Mouse (Mus musculus): Measurements from ENCODE around the gene Dmrt1. TPM values are rescaled to one million over a fixed set of nuclear protein-coding genes. Genes with fewer than 3 reads are reported as not detected.

The Dmrt1 gene
- polyA plus RNA-seq, 1 experiment from 2014 or later = 0.16 TPM

- ATAC-seq (ENCODE audit: insufficient read depth, low FRiP score, low TSS enrichment) = no peak
- peak within 1 kb of the TSS; percentile 26 for H3K4me3 ChIP-seq (ENCODE audit: low read depth, low read length)
- H3K4me1 ChIP-seq (ENCODE audit: control insufficient read depth, insufficient read depth, low read length) = peaks cover 11% of the 10 kb centered on the region
- H3K36me3 ChIP-seq (ENCODE audit: control insufficient read depth, insufficient read depth, low read length) = no peaks in the 10 kb centered on the region
- peak; percentile 59 for DNase-seq (ENCODE audit: low spot score)
- peaks cover 100% of the 10 kb centered on the region for H3K27me3 ChIP-seq (ENCODE audit: control insufficient read depth, insufficient read depth, low read length)
- 0% methylated on average over 26 of the region's 29 CpGs for WGBS
- peak within 1 kb of the TSS; percentile 45 for H3K4me2 ChIP-seq (ENCODE audit: low read depth)
- H3K9ac ChIP-seq (ENCODE audit: low read length) = peak within 1 kb of the TSS; percentile 10; the same call in 1 of the 2 replicates
- H3K27ac ChIP-seq (ENCODE audit: low read depth, low read length) = no peak within 1 kb of the TSS
- H3K9me3 ChIP-seq (ENCODE audit: control insufficient read depth, low read length) = no peaks in the 10 kb centered on the region
These were observed 104.6 kb downstream of the Dmrt1 start, which contains the start of gene Dmrt3 for GRCm38 (mm10) chr19:25610015-25610410. TSS of gene Dmrt3 (plus strand) at chr19:25610301.

GRCm38 (mm10) chr19:25610411-25611111, 105.1 kb downstream of the Dmrt1 start:
- DNase-seq (ENCODE audit: low spot score) = peak; percentile 53
- peak overlapping the region; percentile 26 for H3K4me3 ChIP-seq (ENCODE audit: low read depth, low read length)
- no peaks in the 10 kb centered on the region for H3K9me3 ChIP-seq (ENCODE audit: control insufficient read depth, low read length)
- ATAC-seq (ENCODE audit: insufficient read depth, low FRiP score, low TSS enrichment) = peak; percentile 31; the same call in 1 of the 2 replicates
- no peaks in the 10 kb centered on the region for H3K36me3 ChIP-seq (ENCODE audit: control insufficient read depth, insufficient read depth, low read length)
- H3K4me1 ChIP-seq (ENCODE audit: control insufficient read depth, insufficient read depth, low read length) = peaks cover 11% of the 10 kb centered on the region
- no peak overlapping the region for H3K27ac ChIP-seq (ENCODE audit: low read depth, low read length)
- peak overlapping the region; percentile 10; the same call in 1 of the 2 replicates for H3K9ac ChIP-seq (ENCODE audit: low read length)
- under 1% methylated on average over 54 of the region's 71 CpGs for WGBS
- peak overlapping the region; percentile 45 for H3K4me2 ChIP-seq (ENCODE audit: low read depth)
- H3K27me3 ChIP-seq (ENCODE audit: control insufficient read depth, insufficient read depth, low read length) = peaks cover 100% of the 10 kb centered on the region

- ATAC-seq (ENCODE audit: insufficient read depth, low FRiP score, low TSS enrichment) (no peak), DNase-seq (ENCODE audit: low spot score) (peak; percentile 59)
- no peaks in the 10 kb centered on the region for H3K9me3 ChIP-seq (ENCODE audit: control insufficient read depth, low read length)
- peaks cover 11% of the 10 kb centered on the region for H3K4me1 ChIP-seq (ENCODE audit: control insufficient read depth, insufficient read depth, low read length)
- H3K4me3 ChIP-seq (ENCODE audit: low read depth, low read length) = peak overlapping the region; percentile 26
- peak overlapping the region; percentile 45 for H3K4me2 ChIP-seq (ENCODE audit: low read depth)
- H3K9ac ChIP-seq (ENCODE audit: low read length) = peak overlapping the region; percentile 10; the same call in 1 of the 2 replicates
- no peaks in the 10 kb centered on the region for H3K36me3 ChIP-seq (ENCODE audit: control insufficient read depth, insufficient read depth, low read length)
- 0% methylated on average over 30 of the region's 42 CpGs for WGBS
- peaks cover 100% of the 10 kb centered on the region for H3K27me3 ChIP-seq (ENCODE audit: control insufficient read depth, insufficient read depth, low read length)
- no peak overlapping the region for H3K27ac ChIP-seq (ENCODE audit: low read depth, low read length)
These were observed 105.7 kb downstream of the Dmrt1 start for GRCm38 (mm10) chr19:25611116-25611515.

- no peak overlapping the region for H3K4me2 ChIP-seq (ENCODE audit: low read depth)
- H3K27ac ChIP-seq (ENCODE audit: low read depth, low read length) = no peak overlapping the region
- no peak overlapping the region for H3K9ac ChIP-seq (ENCODE audit: low read length)
- WGBS = 2% methylated on average over 16 of the region's 16 CpGs
- no peaks in the 10 kb centered on the region for H3K36me3 ChIP-seq (ENCODE audit: control insufficient read depth, insufficient read depth, low read length)
- ATAC-seq (ENCODE audit: insufficient read depth, low FRiP score, low TSS enrichment) (no peak), DNase-seq (ENCODE audit: low spot score) (peak; percentile 35)
- H3K9me3 ChIP-seq (ENCODE audit: control insufficient read depth, low read length) = no peaks in the 10 kb centered on the region
- H3K4me1 ChIP-seq (ENCODE audit: control insufficient read depth, insufficient read depth, low read length) = peaks cover 11% of the 10 kb centered on the region
- H3K4me3 ChIP-seq (ENCODE audit: low read depth, low read length) = no peak overlapping the region
- peaks cover 98% of the 10 kb centered on the region for H3K27me3 ChIP-seq (ENCODE audit: control insufficient read depth, insufficient read depth, low read length)
These were observed 106.7 kb downstream of the Dmrt1 start for GRCm38 (mm10) chr19:25611876-25612805.

- DNase-seq (ENCODE audit: low spot score) = no peak
These were observed 107.4 kb downstream of the Dmrt1 start for GRCm38 (mm10) chr19:25612806-25613295.

GRCm38 (mm10) chr19:25613476-25614300, 108.3 kb downstream of the Dmrt1 start:
- no peaks in the 10 kb centered on the region for H3K9me3 ChIP-seq (ENCODE audit: control insufficient read depth, low read length)
- H3K4me1 ChIP-seq (ENCODE audit: control insufficient read depth, insufficient read depth, low read length) = peaks cover 11% of the 10 kb centered on the region
- H3K4me3 ChIP-seq (ENCODE audit: low read depth, low read length) = no peak overlapping the region
- ATAC-seq (ENCODE audit: insufficient read depth, low FRiP score, low TSS enrichment) (no peak), DNase-seq (ENCODE audit: low spot score) (peak; percentile 49)
- H3K9ac ChIP-seq (ENCODE audit: low read length) = no peak overlapping the region
- H3K27ac ChIP-seq (ENCODE audit: low read depth, low read length) = no peak overlapping the region
- H3K4me2 ChIP-seq (ENCODE audit: low read depth) = no peak overlapping the region
- 3% methylated on average over 13 of the region's 13 CpGs for WGBS
- H3K36me3 ChIP-seq (ENCODE audit: control insufficient read depth, insufficient read depth, low read length) = no peaks in the 10 kb centered on the region
- peaks cover 93% of the 10 kb centered on the region for H3K27me3 ChIP-seq (ENCODE audit: control insufficient read depth, insufficient read depth, low read length)

More at GRCm38 (mm10) chr19:25612806-25613295, 107.4 kb downstream of the Dmrt1 start:
- no peaks in the 10 kb centered on the region for H3K9me3 ChIP-seq (ENCODE audit: control insufficient read depth, low read length)
- no peak overlapping the region for H3K27ac ChIP-seq (ENCODE audit: low read depth, low read length)
- no peaks in the 10 kb centered on the region for H3K36me3 ChIP-seq (ENCODE audit: control insufficient read depth, insufficient read depth, low read length)
- H3K27me3 ChIP-seq (ENCODE audit: control insufficient read depth, insufficient read depth, low read length) = peaks cover 95% of the 10 kb centered on the region
- H3K4me3 ChIP-seq (ENCODE audit: low read depth, low read length) = no peak overlapping the region
- ATAC-seq (ENCODE audit: insufficient read depth, low FRiP score, low TSS enrichment) = no peak
- H3K9ac ChIP-seq (ENCODE audit: low read length) = no peak overlapping the region
- no peak overlapping the region for H3K4me2 ChIP-seq (ENCODE audit: low read depth)
- 3% methylated on average over 6 of the region's 6 CpGs for WGBS
- peaks cover 11% of the 10 kb centered on the region for H3K4me1 ChIP-seq (ENCODE audit: control insufficient read depth, insufficient read depth, low read length)

GRCm38 (mm10) chr19:25615889-25616288, 110.5 kb downstream of the Dmrt1 start:
- Histone ChIP-seq H3K27ac (ENCODE audit: low read depth, low read length) (no peak overlapping the region), H3K27me3 (ENCODE audit: control insufficient read depth, insufficient read depth, low read length) (peaks cover 92% of the 10 kb centered on the region), H3K4me3 (ENCODE audit: low read depth, low read length) (no peak overlapping the region), H3K36me3 (ENCODE audit: control insufficient read depth, insufficient read depth, low read length) (no peaks in the 10 kb centered on the region), H3K4me1 (ENCODE audit: control insufficient read depth, insufficient read depth, low read length) (peaks cover 3% of the 10 kb centered on the region), H3K9me3 (ENCODE audit: control insufficient read depth, low read length) (no peaks in the 10 kb centered on the region), H3K9ac (ENCODE audit: low read length) (no peak overlapping the region), H3K4me2 (ENCODE audit: low read depth) (no peak overlapping the region)
- 19% methylated on average over 6 of the region's 6 CpGs for WGBS
- no peak for DNase-seq (ENCODE audit: low spot score)
- ATAC-seq (ENCODE audit: insufficient read depth, low FRiP score, low TSS enrichment) = no peak
